Mouse (Mus musculus) kidney, postnatal 10 days (tissue): ENCODE results near the gene Cap1.

Experiments used
- DNase-seq: peaks from one replicate; pipeline ENCODE4 v3.0.0; 2021; ENCODE audit warnings: mixed read lengths

Gene Cap1

DNA sequence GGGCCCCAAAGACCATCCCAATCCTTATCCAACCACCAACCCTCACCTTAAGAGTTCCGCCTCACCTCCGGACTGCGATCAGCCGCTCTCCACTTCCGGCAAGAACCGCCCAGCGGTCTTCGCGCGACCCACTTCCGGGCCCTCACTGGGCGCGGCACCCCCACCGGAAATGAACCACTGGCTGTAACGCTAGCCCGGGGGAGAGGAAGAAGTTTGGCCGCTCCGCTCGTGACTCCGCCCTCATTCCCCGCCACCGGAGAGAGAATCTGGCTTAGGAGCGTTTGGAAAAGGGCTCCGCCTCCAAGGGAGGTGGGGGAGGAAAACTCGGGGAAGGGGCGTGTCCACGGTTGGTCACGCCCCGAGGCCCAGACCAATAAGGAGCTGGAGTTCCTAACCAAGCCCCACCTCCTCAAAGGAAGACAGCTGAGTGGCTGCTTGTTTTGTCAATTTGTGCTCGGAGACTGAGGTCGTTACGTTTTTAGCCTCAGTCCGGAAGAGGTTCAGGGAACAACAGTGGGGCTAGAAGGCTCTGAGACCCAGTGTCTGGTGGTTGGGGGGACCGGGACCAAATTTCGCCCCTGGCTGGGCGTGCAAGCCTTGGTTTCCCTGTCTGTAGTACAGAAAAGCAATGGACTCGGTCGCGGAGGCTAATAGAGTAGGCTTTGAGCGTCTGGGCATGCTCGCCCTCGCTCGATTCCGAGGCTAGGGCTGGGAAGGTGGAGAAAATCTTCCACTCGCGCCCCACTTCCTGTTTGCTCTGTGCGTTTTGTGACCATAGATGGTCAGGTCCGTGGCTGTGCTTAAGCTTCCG, at the start of gene Cap1:
Cap1 (minus strand) TSS at position 289 of the 811 bp plus-strand sequence.
- DNase-seq: peak; percentile 98

DNA sequence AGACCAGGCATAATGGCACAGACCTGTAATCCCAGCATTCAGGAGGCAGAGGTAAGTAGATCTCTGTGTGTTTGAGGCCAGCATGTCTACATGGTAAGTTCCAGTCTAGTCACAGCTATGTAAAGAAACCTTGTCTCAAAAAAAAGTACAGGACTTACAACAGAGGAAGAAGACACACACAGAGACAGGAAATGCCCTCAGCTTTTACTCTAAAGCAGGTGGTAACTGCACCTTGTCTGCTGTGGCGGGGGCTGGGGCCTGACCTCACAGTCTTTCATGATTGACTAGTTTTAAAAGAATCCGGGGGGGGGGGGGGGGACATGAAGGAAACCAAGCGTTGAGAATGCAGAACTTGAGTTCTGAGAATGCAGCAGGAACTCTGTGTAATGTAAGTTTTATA, 48.0 kb upstream of the Cap1 start:
- peak; percentile 41 for DNase-seq

DNA sequence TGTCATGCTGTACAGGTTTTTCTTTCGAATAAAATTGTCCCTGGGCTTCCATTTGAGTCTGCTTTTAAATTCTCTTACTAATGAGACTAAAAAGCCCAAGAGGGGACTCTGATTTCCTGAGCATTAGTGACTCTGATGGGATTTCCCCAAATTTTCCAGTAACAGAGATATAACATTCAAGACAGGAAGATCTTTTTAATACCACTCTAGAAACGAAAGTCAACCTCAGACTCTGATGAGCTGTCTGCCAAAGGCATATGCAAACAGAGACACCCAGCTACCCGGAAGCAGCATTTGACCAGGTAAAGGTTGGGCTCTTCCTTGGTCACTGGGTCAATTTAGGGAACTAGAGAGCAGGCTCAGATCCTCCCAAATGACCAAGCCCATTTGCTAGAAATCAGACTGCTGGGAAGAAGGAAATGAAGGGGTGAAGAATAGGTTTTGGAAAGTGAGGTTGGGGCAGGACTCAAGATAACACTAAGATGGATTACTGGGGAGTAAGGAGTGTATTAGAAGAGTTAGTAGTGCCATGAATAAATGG, 47.3 kb upstream of the Cap1 start:
- DNase-seq: no peak

DNA sequence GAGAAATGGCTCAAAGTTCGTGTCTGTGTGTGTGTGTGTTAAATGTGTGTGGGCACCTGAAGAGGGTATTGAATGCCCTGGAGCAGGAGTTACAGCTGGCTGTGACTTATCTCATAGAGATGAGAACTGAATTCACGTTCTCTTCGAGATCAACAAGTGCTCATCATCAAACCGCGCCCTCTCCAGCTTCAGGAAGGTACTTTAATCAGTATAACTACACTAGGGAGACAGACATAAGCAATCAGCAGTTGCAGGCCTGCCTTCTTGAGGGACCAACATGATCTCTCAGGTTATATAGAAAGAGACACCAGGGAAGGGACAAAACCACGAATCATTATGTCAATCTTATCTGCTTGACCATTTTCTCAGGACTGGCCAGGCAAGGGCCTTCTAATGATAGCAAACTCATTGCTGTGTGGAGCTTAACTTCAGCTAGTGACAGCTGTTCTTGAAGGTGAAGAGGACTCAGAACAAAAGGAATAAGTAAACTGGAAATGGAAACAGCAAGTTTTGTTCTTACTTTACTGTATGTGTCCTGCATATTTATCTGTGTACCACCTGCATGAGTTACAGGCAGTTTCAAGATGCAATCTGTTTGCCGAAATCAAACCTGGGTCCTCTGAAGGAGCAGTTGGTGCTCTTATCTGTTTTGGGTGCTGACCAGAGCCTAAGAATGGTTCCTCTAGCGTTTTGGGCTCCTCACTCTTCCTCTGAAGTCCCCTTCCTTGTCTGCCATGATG, 46.6 kb upstream of the Cap1 start:
- no peak for DNase-seq

DNA sequence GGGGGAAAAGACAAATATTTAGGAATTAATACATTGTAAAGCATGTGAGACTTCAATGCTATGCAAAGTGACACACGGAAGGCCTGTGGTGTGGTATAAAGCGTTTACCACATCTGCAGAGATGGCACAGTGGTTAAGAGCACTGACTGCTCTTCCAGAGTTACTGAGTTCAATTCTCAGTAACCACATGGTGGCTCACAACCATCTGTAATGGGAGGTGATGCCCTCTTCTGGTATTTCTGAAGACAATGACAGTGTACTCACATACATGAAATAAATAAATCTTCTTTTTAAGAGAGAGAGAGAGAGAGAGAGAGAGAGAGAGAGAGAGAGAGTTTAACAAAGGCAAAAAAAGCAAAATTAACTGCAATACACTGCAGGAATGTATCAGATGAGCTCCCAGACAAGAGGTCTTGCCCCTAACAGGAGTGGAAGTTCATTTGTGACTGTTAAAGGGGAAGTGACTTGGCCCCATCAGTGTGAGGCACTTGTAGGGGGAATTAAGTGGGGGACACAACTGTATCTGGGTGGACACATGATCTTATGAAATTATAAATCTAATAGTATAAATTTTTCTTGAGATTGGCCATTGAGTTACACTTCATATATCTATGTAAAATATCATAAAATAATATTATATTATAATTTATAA, 45.2 kb upstream of the Cap1 start:
- DNase-seq: no peak

DNA sequence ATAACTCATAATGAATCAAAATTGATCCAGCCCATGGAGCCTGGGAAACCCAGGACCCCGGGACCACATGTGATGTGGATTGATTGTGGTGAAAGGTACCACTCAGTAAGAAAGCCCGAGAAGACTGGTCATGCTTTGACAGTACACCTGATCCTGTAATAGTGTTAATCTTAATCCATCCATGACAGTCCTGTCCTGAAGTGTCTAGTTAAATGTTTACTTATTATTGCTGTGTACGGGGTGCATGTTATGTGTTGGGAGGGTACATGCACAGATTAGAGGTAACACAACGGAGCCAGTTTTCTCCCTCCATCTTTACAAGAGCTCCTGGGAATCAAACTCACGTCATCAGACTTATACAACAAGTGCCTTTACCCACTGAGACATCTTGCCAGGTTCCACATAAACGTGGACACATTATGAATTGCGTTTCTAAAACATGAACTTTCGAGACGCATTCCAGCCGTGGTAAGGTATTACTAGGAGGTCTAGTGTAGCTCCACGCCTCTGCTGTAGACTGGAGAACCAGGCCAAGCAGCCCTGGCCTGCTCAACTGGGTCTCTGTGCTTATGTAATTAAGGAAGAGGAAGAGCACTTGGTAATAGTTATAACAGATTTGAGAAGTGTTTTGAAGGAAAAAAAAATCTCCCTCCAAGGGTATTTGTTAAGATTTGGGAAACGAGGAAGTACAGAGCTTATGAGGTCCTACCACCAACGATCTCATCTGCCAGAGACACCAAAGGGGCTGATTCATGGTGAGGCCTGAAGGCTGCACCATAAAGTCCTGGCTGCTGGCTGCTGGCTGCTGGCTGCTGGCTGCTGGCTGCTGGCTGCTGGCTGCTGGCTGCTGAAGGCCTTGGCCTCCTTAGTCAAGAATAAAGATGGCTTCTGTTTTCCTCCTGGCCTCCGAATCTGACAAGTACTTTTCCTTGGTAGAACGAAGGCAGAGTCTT, 37.8 kb upstream of the Cap1 start:
- DNase-seq: no peak

DNA sequence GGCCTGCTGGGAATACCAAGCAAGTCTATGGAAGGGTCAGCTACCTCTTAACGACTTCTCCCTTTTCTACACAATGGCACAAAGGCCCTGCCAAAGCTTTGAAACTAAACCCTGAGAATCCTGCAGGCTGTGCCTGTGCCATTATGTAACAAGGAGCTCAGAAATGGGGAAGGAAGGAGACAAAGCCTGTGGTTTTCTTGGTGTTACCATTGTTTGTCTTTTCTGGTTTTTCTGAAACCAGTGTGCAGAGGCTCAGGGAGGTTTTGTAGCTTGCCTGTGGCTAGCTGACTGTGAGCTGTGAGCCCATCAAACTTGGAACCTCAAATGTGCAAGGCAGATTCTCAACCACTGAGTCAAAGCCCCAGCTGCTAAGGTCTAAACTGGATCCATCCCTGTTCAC, 37.0 kb upstream of the Cap1 start:
- DNase-seq: no peak

DNA sequence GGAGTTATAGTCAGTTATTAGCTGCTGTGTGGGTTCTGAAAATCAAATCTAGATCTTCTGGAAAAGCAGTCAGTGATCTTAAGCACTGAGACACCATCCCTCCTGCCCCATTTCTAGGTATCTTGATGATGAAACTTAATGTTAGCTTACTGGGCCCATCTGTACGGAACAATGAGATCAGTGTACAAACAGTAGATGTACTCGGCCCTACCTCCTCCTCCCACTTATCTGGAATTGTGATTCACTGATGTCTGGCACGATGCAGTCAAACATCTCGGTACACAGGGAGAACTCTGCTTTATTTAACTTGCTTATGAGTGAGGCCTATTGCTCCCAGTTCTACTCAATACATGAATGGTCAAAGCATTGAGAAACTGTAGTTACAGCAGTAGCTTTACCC, 30.1 kb upstream of the Cap1 start:
- no peak for DNase-seq

DNA sequence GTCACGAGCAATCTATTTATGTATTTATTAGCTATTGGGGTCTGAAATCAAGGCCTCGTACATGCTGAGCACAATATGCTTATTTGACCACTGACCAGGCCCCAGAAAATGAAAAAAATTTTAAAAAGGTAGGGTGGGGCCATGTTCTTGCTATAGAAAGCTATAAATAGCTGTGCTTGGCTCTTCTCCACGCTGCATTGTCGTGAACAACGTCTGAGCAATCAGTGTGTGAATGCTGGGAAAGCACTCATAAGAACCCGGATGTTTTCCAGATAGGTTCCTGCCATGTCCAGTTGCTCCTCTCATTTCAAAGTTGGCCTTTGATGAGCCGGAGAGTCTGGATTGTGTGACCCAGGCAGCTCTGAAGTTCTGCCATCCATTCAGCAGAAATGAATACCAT, 28.3 kb upstream of the Cap1 start:
- no peak for DNase-seq

DNA sequence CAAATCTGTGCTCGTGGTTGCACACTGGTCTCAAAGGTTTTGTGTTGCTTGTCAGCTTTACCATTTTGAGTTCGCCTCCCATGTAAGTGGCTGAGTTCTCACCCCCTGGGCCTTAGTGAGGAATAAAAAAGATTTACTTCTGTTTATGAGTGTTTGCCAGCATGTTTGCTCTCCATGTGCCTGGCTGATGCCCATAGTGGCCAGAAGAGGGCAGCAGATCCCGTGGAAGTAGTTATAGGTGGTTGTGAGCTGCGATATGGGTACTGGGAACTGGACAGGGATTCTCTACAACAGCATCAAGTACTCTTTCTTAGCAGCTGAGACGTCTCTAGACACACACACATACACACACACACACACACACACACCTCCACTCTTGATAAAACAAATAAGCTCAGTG, 26.8 kb upstream of the Cap1 start:
- no peak for DNase-seq

DNA sequence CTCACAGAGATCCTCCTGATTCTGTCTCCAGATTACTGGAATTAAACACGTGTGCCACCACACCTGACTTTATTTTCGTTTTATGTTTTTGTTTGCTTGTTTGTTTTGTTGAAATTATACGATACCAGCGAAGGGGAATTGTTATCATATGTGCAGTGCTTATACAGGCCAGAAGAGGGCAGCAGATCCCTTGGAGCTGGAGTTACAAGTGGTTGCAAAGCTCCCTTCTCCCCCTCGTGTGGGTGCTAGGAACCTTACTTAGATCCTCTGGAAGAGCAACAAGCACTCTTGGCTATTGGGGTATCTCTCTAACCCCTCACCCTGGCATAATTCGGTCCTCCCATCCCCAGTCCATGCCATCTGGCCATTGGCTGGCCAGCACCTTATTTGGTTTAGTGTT, 24.7 kb upstream of the Cap1 start:
- DNase-seq: peak; percentile 40

DNA sequence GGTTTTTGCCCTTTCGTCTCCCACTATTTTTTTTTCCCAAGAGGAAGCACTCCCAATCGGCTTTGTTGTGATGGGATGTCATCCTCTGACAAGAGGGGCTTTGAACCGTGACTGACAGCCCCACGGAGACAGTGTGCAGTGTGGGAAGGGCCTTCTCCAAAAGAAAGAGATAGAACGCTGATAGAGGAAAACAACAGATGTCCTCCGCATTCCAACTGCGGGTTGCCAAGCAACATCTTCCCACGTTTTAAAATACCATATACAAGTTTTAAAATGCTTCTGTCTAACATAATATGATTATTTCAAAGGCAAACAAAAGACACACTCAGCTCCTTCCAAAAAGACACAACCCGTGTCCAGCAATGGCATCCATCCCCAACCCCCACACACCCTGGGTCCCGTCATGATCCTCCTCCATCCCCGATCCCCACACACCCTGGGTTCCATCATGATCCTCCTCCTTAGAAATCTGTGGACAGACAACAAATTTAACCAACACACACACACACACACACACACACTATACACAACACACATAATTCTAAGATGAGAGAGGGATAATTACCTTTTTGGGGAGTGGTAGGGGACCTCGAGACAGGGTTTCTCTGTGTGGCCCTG, 23.8 kb upstream of the Cap1 start:
- no peak for DNase-seq

DNA sequence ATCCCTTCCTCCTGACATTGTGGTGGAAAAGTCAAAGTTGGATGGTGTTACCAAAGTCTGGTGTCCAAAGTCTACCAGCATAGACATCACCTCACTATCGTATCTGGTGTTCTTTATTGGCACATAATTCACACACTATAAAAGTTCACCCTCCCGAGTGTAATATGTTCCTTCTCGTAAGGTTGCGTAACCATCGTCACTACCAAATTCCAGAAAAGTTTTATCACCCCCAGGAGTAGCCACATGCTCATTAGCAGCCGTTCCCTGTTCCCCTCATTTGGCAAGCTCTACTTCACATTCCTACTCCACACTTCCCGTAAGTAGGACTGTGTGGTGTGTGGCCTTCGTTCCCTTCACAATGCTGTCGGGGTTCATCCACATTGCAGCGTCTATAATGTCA, 19.5 kb upstream of the Cap1 start:
- DNase-seq: no peak

DNA sequence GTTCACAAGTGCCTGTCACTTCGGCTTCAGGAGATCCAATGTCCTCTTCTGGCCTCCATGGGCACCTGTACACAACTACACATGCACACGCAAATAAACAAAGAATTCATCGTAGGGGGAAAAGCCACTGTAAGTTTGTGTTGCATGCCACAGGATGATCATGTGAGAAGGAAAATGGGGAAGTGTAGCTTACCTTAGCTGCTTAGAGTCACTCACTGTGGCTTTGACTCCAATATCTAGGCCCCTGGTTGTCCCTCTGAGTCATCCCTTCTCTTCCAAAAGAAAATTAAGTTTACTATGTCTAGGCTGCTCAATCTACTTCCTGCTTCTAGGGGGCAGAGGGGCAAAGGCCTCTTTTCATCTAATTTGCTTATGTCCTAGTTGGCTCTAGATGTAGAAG, 17.9 kb upstream of the Cap1 start:
- DNase-seq: no peak

DNA sequence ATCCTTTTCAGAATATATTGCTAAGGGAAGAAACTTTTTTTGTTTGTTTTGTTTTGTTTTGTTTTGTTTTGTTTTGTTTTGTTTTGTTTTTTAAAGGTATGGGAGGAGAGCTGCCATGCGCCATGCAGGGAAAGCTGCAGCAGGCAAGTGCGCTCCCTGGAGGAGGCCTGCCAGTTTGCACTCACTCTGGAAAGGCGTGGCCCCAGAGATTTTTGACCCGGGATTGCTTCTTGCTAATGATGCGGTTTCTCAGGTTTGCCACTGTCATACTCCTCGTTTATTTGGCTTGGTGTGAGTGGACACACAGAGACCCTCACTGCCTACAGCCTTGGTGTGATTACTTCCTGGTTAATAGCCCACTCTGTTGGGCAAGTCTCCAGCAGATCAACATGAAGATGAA, 16.3 kb upstream of the Cap1 start:
- DNase-seq: peak; percentile 58

DNA sequence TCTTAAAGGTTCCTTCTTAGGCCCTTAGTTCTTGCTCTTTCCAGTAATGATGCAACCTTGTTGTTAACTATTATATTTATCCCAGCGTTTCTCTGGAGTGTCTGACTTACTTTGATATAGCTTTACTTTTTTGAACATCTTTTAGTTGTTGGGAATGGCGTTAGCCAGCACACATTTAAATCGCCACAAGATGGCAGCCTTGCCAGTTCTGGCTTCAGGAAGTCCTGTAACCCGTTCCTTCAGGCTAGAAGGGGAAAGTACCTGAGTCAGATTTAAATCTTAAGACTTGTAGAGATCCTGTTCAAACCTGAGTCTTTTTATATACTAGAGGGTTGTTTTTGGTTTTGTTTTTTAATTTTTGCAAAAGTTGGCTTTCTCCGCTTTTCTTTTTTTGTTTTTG, 12.5 kb upstream of the Cap1 start:
- peak; percentile 84 for DNase-seq

DNA sequence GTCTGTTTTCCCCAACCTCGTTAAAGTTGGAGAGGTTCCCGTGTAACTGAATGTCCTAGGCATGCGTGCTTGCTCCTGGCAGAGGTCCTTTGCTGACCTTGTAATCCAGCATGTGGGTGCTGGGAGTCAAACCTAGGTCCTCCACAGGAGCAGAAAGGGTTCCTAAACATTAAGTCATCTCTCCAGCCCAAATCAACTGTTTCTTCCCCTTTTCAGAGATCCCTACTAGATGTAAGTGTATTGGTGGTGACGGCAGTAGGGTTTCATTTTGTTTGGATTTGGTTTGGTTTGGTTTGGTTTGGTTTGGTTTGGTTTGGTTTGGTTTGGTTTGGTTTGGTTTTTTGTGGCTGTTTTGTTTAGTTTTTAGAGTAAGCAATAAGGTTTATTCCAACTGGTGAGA, 11.9 kb upstream of the Cap1 start:
- DNase-seq: no peak

DNA sequence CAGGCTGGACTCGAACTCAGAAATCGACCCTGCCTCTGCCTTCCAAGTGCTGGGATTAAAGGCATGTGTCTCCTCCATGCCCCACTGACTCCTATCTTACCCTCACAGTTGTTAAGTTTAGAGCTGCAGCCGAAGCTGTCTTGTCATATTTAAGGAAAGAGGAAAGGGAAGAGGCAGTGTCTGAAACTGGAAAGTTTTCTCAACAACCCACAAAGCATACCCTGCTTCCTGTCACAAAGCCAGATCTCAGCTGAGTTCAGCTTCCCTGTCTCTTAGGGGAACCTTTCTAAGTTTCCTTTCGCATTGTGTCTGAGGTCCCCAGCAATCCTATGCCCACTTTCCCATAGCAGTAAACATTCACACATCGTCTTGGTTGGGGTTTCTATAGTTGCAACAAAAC, 6.3 kb upstream of the Cap1 start:
- DNase-seq: no peak

DNA sequence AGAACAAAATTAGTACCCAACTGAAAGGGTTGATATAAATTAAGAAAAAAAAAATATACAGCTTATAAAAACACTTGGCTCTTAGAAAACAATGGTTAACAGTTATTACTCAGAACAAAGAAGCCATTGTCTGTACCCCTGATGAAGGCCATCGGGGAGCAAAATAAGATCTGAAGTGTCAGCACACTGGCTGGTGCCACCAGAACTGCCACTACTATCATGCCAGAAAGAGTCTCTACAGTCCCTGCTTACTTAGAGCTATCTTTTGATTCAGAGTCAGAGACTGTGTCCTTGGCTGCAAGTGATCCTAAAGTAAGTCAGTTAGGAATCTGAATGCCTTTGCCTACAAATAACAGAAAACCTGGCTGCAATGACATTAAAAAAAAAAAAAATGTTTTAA, 5.7 kb upstream of the Cap1 start:
- no peak for DNase-seq

DNA sequence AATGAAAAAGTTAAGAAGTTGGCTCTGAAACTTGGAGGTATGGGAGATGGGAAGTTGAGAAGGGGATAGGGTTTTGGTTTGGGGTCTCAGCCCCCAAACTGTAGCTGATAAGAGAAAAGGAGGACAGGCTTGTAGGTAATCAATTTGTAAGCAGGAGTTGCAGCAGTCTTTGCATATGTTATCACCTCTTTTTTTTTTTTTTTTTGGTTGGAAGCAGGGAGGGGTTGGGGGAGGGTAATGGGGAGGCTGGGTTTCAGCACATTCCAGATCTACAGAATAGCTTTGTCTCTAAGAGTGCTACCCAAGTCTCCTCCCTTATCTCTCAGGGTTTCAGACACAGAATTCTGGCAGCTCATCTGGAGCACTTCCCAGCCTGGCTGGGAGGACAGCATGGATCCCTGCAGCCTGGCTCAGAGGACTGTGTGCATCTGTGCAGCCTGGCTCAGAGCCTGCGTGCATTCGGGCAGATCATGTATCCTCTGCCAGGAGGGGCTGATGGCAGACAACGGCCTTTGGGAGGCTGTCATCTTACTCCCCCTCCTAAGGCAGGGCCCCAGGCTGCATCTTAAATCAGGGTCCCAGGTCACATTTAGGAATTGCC, 5.1 kb upstream of the Cap1 start:
- peak; percentile 78 for DNase-seq

DNA sequence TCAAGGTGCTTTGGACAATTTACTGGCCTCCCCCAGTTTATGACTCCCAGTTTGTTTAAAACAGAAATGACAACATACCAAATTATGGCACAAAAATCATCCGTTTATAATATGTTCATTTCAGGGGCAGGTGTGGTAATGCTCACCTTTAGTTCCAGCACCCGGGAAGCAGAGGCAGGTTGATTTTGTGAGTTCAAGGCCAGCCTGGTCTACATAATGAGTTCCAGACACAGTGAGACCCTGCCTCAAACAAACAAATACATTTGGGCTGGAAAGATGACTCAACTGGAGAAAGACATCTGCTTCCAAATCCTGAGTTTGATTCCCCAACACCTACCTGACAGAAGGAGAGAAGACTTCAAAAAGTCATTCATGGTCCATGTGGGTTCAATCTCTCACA, 1.5 kb upstream of the Cap1 start:
- no peak for DNase-seq
